Mouse (Mus musculus) c-Kit-positive CD71-positive TER-119-positive erythroid progenitor cells, embryonic 14.5 days (primary cell): ENCODE data around the gene Lhfpl5.
A peak's percentile ranks its signal among the peaks of the same experiment; 100 is the strongest.

Experiments
- DNase-seq: peaks from one replicate; pipeline ENCODE4 v3.0.0-alpha.2; 2013; ENCODE audit warnings: low spot score

Gene Lhfpl5

DNA sequence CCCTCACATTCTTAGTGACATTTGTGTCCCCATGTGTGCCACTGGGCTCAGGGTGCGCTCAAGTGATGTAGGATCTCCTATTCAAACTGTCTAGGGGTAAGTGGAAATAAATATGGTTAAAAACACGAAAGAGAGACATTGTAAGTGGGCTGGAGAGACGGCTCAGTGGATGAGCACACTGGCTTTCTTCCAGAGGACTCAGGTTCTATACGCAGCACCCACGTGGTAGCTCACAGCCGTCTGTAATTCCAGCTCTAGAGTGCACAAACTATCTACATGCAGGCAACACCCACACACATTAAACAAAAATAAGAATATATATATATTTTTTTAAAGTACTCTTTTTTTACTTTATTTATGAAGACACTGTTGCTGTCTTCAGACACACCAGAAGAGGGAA lies 2.5 kb upstream of the Lhfpl5 start:
- DNase-seq = no peak

DNA sequence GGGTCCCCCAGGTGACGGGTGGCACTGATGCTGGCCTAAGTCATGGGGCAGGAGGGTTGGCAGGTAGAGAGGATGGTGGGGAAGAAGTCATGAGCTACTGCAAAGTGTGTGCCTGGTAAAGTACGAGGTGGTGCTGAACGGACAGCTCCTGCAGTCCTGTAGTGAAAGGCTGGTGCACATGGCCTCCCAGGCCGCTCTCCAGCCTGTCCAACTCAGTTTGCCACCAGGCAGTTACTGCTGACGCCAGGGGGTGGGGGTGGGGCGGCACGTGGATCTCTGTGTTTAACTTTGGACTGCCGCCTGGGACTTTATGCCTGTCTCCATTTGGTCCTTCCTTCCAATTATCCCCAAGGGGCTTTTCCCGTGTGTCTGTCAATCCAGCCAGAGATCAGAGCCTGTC lies 5.0 kb downstream of the Lhfpl5 start:
- peak; percentile 59 for DNase-seq

DNA sequence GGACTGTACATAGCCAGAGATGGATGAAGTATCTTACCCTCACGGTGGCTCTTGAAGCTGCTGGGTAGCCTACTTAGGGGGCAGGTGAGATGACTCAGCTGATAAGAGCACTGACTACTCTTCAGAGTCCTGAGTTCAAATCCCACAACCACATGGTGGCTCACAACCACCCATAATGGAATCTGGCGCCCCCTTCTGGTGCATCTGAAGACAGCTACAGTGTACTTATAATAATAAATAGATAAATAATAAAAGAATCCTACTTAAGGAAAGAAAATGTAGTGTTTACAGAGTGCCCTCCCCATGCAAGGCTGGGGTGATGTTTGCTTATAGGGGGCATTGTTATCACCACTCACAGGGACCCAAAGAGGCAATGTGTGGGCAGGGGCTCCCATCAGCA lies 5.6 kb downstream of the Lhfpl5 start:
- no peak for DNase-seq

DNA sequence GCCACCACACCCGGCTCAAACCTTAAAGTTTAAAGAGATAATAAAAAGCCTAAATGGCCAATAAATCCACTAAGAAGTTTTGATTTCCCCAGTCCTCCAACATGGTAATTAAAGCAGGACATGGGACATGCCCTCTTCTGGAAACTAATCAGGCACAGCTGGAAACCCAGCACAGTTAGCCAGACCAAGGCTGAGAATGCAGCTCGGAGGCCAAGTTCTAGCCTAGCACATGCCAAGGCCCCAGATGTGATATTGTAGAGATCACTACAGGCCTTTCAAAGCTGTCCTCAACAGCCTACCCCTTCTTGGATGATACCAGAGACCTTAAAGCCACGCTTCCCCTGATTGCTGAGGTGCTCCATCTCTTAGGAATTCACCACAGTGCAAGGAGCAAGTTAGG lies 11.1 kb downstream of the Lhfpl5 start:
- no peak for DNase-seq

DNA sequence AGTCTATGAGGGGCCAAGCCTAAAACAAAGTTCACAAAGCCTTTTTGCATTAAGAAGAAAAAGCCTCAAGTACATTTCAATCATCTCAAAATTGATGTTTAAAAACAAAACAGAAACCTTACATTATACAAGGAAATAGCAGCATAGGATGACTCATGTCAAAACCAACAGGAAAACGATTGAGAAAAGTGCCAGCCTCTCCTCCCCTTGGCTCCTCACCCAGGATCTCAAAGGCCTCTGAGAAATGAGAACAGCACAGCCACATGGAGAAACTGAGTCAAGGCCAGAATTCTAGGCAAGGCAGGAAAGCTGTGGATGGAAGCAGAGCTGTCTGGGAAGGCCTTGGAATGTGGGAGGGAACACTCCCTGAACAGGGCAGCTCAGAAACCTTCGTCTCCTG lies 13.2 kb downstream of the Lhfpl5 start:
- DNase-seq = no peak

DNA sequence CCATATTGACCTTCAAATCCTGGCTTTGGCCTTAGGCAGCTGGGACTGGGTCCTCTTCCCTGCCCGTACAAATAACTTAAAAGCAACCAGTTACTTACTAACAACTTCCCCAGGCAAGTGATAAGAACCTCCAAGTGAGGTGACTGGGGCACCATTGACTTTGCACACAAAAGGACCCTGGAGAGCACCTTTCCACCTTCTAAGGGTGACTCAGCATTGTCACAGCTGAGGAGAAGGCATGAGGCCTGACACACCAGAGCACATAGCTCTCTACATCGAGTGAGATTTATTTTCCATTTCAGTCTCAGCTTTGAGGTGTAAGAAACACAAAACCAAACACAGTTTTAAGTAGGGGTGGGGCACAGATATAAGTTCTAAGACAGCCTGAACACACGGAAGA lies 15.2 kb downstream of the Lhfpl5 start:
- no peak for DNase-seq

DNA sequence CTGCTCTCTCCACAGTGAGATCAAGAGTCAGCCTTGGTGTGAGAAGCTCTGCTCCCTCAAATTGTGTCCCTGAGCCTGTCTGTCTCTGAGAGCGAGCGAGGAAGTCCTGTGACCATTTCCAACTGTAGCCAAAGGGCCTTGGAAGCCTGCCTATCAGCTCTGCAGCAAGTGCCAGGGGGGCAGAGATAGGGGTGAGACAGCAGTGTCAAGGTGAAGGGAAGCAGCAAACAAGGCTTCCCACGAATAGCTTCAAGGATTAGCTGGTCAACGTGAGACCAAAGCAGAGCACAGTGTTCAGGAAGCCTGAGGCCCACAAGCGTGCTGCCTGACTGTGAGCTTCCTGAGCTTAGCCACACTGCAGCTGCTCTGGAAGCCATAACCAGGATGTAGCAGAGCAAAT lies 16.0 kb downstream of the Lhfpl5 start:
- DNase-seq = no peak

DNA sequence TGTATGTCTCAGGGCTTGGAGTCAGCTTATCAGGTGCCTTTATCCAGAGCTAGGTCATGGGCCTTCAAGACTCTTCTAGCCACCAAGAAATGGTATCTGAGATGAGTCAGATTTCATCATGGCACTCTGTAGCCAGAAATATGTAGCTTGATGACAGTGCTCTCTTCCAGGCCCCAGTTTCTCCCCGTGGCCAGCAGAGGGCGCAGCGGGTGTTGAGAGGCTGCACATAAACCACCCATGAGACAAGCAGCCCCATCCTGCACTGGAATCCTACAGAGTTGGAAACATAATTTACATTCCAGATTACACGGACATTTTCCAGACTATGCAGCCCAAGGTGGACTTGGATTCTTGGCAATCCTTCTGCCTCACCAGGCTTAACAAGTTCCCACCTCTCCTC lies 17.6 kb downstream of the Lhfpl5 start:
- DNase-seq = peak; percentile 70

DNA sequence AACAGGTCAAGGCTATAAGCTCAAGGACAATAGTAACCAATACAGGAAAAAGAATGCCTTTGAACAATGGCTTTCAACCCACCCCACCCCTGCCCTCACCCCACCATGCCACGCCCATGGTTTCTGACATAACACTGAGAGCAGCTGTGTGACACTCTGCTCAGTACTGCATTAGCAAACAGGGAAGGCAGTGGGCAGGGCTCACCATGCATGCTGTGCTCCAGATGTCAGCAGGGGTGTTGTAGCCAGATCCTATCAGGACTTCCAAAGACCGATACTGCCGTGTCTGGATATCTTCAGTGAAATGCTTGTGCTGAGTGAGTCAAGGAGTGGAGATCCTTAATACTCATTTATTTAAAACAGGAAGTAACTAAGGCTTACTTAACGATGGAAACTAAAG lies 18.5 kb downstream of the Lhfpl5 start:
- no peak for DNase-seq

DNA sequence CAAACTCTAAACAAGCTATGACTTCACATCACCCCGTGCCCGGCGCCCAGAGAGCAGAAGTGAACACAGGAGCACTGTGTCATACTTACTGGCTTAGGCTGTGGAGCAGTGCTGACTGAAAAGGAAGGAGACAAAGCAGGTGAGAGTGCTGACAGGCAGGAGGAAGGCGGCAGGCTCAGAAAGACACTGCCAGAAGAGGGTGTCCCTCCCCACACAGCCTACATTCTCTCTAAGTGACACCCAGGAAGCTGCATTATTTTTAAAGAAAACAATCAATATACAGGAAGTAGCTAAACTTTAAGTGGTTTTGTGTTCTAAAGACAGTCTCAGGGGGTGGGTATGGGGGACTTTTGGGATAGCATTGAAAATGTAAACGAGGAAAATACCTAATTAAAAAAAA lies 25.3 kb downstream of the Lhfpl5 start:
- no peak for DNase-seq

DNA sequence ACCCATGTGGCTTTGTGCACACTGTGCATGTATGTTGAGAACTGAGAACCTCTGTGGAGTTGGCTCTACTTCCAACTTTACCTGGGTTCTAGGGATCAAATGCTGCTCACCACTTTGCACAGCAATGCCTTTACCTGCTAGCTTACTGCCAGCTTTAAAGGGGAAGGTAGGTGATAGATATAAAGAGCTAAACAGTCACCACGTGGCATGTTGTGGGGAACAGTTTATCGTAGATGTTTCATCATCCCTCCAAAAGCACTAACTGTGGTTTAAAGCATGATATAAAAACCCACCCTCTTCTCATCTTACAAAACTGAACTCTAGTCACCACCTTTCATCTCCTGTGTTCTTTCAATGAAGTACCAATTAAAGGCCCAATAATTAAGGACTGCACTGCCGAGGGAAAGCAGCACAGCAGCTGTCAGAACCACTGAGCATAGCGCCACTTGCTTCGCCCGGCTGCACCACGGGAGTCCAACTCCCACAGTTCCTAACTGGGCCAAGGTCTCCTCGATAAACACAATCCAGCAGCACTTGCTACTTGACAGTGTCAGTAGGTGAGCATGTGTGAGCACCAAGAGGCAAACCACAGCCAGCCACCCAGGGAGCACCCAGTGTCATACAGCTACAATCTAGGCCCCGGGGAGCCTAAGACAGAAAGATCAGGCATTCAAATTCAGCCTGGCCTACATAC lies 26.3 kb downstream of the Lhfpl5 start:
- DNase-seq = no peak

DNA sequence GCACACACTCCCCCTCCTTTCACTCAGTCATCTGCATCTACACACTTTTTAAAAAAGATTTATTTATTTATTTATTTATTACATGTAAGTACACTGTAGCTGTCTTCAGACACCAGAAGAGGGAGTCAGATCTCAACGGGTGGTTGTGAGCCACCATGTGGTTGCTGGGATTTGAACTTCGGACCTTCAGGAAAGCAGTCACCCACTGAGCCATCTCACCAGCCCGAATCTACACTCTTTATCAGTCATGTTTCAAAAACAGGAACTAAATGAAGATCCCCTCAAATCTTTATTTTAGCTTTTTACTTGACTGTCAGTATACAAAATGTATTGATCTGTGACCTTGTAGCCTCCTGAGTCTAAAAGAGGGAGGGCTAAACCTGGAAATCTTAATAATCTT lies 34.1 kb downstream of the Lhfpl5 start:
- no peak for DNase-seq

DNA sequence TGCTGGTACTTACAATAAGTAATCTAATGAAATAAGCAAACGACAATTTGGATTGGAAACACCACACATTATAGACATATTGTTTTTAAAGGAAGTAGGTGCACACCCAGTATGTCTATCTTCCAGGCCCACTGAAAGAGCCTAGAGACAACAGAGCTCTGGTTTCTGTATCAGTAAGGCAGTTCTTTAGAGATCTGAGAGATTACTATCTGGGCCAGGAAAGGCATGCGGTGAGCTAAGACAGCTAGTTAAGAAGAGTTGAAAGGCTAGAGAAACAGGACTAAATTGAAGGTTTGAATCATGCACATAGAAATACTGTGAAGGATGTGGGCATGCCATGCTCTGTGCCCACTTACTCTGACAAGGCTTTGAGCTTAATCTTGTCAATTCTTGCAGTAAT lies 37.2 kb downstream of the Lhfpl5 start:
- DNase-seq = no peak

DNA sequence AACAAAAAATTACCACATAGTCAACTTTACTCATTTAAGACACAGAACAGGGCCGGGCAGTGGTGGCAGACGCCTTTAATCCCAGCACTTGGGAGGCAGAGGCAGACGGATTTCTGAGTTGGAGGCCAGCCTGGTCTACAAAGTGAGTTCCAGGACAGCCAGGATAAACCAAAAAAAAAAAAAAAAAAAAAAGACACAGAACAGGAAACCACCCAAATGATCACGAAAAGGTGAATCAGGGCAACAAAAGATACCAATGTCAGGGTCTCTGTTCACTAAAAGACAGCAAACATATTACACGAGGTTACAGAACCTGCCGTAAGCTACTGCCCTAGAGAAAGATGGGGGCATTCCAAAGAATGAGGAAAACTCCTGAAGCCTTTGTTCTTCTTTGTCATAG lies 37.7 kb downstream of the Lhfpl5 start:
- DNase-seq = no peak

DNA sequence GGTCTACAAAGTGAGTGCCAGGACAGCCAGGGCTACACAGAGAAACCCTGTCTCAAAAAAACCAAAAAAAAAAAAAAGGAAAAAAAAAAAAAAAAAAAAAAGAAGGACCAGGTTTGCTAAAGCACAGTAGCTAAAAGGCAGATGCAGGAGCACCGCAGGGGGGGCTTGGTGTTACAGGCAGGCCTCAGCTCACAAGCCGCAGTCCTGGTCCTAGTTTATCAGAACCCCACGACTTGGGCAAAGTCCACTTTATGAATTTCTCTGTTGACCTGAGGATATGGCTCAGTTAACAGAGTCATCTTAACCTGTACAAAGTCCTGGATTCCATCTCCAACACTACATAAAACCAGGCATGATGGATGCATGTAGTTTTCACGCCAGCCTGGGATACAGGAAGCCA lies 39.9 kb downstream of the Lhfpl5 start:
- no peak for DNase-seq

DNA sequence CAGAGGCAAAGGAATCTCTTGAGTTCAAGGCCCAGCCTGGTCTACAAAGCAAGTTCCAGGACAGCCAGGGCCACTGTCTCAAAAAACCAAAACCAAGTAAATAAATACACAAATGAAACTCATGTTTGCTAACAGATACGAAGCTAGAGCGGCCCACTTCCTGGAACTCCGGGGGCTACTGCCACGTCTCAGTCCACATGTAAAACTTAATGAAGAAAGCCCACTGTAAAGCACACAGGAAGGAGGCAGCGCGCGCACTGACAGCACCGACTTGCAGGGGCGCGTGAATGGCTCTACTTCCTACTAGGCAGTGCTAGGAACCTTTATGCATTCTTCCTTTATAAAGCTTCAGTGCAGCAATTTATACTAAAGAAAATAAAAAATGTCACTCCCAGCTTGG lies 42.2 kb downstream of the Lhfpl5 start:
- DNase-seq = no peak

DNA sequence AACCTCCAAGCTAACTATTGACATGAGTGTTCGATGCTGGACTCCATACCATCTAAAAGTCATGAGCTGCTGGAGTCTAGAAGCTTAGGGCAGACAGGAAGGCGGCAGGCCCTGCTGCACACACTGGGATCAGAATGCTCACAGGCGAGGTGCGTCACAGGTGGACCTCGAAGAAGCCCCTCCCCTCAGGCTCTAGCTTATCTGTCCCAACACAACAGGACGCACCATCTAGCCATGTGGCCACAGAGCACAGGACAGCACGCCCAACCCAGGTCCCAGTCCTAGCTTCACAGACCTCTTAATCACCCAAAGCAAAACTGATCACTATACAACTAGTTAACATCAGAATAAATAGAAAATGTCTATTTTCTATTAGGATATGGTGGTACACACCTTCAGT lies 42.7 kb downstream of the Lhfpl5 start:
- peak; percentile 42 for DNase-seq

DNA sequence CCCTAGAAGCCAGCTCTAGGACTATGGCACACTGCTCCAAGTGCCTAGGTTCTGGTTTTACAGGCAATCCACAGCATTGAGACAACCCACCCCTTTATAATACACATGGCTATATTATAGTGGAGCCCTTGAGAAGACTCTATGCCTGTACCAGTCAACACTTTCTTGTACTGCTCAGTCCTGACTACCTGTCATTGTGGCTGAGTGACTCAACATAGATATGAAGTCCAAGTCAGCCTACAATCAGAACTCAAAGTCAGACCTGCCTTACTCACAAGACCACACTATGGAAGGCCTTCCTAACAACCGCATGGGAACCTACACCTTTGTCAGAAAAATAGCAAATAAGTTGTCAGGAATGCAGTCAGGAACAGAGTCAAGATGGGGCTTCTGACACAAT lies 43.3 kb downstream of the Lhfpl5 start:
- no peak for DNase-seq

DNA sequence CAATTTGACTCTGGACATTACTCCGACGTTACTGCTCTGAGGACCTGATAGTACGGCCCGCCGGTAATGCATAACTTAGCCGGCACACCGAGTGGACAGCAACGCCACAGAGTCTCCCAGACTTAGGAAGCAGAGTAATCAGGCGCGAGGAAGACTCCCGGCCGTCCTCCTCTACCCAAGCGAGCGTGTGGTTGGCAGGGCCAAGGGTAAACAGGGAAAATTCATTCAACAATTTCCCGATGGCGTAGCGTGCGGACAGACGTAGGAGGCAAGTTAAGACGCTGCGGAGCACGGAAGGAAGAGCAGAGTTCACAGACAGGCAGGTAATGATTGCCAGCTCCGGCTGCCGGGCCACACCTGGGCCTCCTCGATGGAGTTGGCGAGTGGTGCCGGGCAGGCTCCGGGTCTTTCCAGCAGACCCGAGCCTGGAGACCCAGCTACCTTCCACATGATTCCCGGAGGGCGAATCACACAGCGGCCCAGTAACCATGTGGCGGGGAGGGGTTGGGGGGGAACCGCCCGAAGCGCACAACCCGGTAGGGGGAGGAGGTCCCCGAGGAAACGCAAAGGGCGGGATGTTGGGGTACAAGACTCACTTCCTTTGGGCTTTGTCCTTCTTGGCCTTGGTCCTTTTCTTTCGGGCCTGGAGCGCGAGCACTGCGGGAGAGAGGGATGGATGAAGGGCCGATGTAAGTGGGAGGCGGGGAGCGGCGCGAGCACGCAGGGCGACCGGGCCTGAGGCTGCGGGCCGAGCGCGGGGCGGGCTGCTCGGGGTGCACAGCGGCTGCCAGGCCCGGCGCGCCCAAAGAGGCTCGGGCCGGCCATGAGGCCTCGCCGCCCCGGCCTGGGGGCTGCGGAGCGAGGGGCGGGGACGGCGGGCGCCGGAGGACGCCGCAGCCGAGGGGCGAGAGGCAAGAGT lies 46.2 kb downstream of the Lhfpl5 start:
- DNase-seq = peak; percentile 44

DNA sequence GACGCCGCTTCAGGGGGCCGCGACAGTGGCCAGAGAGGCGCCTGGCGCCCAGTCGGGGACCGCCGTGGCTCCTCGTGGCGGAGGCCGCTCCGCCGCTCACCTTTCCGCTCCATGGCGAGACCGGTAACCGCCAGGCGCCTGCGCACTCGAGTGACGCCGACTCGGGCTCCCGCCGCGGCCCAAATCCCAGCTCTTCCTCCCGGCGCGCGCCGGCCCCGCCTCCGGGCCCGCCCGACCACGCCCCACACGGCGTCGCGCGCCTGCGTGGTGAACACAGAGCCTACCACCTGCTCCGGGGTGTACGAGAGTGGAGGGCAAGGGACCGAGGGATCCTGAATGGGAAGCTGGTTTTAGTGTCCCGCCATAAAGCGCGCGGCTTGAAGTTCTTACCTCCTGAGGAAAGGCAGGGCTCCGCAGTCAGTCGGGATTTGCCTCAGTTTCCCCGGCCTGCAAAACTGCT lies 46.9 kb downstream of the Lhfpl5 start, which contains the start of gene Srpk1:
Gene Srpk1, minus strand, starts transcription at position 410 of the 460 bp plus-strand sequence.
- peak; percentile 82 for DNase-seq

DNA sequence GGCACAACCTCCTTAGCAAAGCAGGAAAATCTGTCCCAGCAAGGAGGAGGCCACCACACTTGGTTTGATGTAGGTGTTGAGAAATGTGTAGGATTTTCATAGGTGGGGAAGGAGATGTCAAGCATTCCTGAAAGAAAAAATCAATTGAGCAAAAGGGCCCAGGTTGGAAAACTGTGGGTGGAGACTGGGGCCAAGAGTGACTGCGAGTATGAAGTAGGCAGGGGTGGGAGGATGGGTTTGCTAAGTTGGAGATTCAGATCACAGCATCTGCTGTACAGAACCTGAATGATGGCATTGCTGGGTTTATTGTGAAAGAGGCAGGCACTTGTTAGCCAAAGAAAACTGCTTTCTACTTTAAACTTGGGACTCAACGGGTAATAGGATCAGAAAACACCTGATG lies 49.4 kb downstream of the Lhfpl5 start:
- DNase-seq = no peak

DNA sequence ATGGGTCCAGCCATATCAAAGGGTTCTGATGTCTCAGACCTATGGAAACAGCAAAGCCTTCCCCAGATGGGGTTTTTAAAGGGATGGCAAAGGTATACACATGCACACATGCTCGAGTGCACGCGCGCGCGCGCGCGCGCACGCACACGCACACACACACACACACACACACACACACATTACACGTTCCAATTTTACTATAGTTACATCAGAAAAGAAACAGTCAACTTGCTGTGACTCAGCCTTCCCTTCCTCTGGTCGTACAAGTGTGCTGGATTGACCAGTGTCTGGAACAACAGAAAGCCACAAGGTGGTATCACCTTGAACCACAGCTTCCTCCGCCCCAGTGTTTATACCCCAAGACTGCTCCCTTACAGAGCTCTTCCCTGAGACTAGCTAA lies 49.9 kb downstream of the Lhfpl5 start:
- DNase-seq = no peak

DNA sequence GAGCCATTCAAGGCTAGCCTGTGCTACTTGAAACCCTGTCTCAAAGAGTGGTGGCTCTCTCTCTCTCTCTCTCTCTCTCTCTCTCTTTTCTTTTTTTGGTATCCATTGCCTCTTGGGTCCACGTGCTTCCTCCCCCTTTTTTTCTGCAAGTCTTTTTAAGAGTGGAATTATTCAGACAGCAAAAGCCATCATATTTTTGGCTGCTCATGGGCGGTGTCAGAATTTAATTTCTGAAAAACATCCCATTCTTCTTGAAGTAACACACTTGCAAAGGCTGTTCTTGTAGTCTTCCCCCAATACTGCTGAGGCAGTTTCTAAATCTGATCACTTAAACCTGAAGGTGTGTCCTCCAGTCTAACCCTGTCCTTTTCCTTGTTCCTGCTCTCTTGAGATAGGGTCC lies 51.5 kb downstream of the Lhfpl5 start:
- no peak for DNase-seq
